In the genomic region with DNA sequence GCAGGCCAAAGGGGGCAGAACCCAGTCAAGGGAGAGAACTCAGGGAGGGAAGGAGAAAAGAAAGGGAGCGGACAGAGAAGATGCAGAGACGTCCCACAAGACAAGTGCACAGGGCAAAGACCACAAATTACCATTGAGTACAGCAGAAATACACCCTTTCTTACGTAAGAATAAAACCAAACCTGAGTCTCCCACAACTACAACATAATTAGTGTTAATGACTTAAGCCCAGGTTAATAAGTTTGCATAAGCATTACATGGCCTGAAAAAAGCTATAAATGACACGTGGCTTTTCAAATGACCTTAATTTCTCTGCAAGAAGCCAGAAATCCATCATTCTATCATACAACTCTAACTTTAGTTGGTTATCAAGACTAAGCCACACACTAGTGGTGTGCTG, we compare ENCODE assay signal across 19 mouse cellular contexts. TPM values are rescaled to one million over a fixed set of nuclear protein-coding genes. Genes with fewer than 3 reads are reported as not detected.
DNase-seq lines count a peak whose midpoint lies in the region; ATAC-seq and TF ChIP-seq lines count a peak whose summit lies in the region.
"Had no signal": no experiment of that assay in that cellular context is flagged by ENCODE, and none has a peak within 500 bp of the region (broad histone marks: within the 10 kb centered on the region; RNA-seq: fewer than 3 reads in every experiment).

No protein-coding gene starts in this region.

- peaks cover 9% of the 10 kb centered on the region for H3K36me3 ChIP-seq in kidney, adult 2 months (ENCODE audit: control insufficient read depth, insufficient read depth, low read length)
- H3K36me3 ChIP-seq in kidney, embryonic 16.5 days (ENCODE audit: insufficient read depth, low read length) = peaks cover 25% of the 10 kb centered on the region

- H3K4me3 ChIP-seq in kidney, adult 2 months (ENCODE audit: insufficient read depth, low read depth, low read length) = no peak overlapping the region
- no peak overlapping the region for H3K4me3 ChIP-seq in kidney, embryonic 16.5 days (ENCODE audit: low read length)

- no peak for TF ChIP-seq CTCF in kidney, adult 2 months (conservative IDR thresholded peaks at IDR 0.05; ENCODE audit: insufficient read depth, insufficient read length, low read depth, low read length)

- WGBS in kidney, adult 2 months = 71% methylated on average over 4 of the region's 4 CpGs
- 84% methylated on average over 4 of the region's 4 CpGs for whole genome bisulfite sequencing in kidney, embryonic 16.5 days

- H3K27me3 ChIP-seq in kidney, adult 2 months (replicated peaks; ENCODE audit: control insufficient read depth, insufficient read depth, low read length) = no peaks in the 10 kb centered on the region
- H3K27me3 ChIP-seq in kidney, embryonic 16.5 days (ENCODE audit: insufficient read depth, low read length) = no peaks in the 10 kb centered on the region
- H3K27me3 ChIP-seq: CH12.LX, Patski had no signal

- peak; percentile 52 for DNase-seq in kidney, adult 2 months
- DNase-seq in kidney, adult 9 months = peak; percentile 56
- no peak for DNase-seq in kidney, postnatal 4 days
- DNase-seq: adrenal gland, adult 2 months; adrenal gland, adult 8-10 months; adrenal gland, postnatal 10 days; adrenal gland, postnatal 14 days; adrenal gland, postnatal 25 days; adrenal gland, postnatal 36 days; B cell, adult 2 months; cerebellum, adult 11 months; cerebellum, adult 11-12 months; cerebellum, adult 18-20 months had no signal

- no peak overlapping the region for H3K9ac ChIP-seq in kidney, embryonic 16.5 days (replicated peaks; ENCODE audit: low read length)

- ATAC-seq in kidney, embryonic 16.5 days (ENCODE audit: low FRiP score, low TSS enrichment) = no peak
- ATAC-seq: activated CD4-positive, CD25-positive, alpha-beta regulatory T cell, adult 4 months; CD4-positive, CD25-positive, alpha-beta regulatory T cell, adult 4 months; Patski had no signal

- H3K9me3 ChIP-seq in kidney, embryonic 16.5 days (ENCODE audit: low read length) = no peaks in the 10 kb centered on the region
- H3K9me3 ChIP-seq: G1E had no signal

- H3K4me1 ChIP-seq in kidney, adult 2 months (ENCODE audit: control insufficient read depth, insufficient read depth, low read length) = 0 out of 2 replicates have a peak, but pooled peaks cover 2% of the 10 kb centered on the region
- peaks cover 18% of the 10 kb centered on the region for H3K4me1 ChIP-seq in kidney, embryonic 16.5 days (ENCODE audit: insufficient read depth, low read length)

- H3K27ac ChIP-seq in kidney, adult 2 months (ENCODE audit: insufficient read depth, low read depth, low read length) = no peak overlapping the region
- H3K27ac ChIP-seq in kidney, embryonic 16.5 days (ENCODE audit: low read length) = no peak overlapping the region

- H3K4me2 ChIP-seq in kidney, embryonic 16.5 days (replicated peaks; ENCODE audit: low read depth, low read length) = no peak overlapping the region

- no peak for TF ChIP-seq POLR2A in kidney, adult 2 months (IDR thresholded peaks at IDR 0.05; ENCODE audit: low read depth, low read length)

RNA-seq across cellular contexts. Expression of a gene that starts 44.0 kb away (rescaled TPM):
- polyA plus RNA-seq in kidney, adult 2 months (2012; rRNA removed) = 3.9 and 4.5 TPM in 2 replicates
- 57.3 and 58.7 TPM in 2 replicates for polyA plus RNA-seq in kidney, embryonic 16.5 days (2015; fragmentation: Nextera tagmentation; extraction: Ambion mirVana)

Comparison
In these comparisons a context has a peak if more than half of its experiments do, and no peak if none do; other contexts are left out.
1. DNase-seq: peak in kidney, adult 2 months (single experiment) and kidney, adult 9 months (single experiment); none in kidney, postnatal 4 days (0 of 2).
2. RNA of a gene that starts 44.0 kb away (polyA plus RNA-seq): 57.3 to 58.7 TPM in kidney, embryonic 16.5 days; 3.9 to 4.5 TPM in kidney, adult 2 months; every median in the first group is over 10 times any median in the second.